Mouse (Mus musculus) activated CD4-positive, CD25-positive, alpha-beta regulatory T cell, adult 4 months (primary cell): Measurements from ENCODE around the gene Olfr106-ps. TPM values are rescaled to one million over a fixed set of nuclear protein-coding genes. Genes with fewer than 3 reads are reported as not detected.

Source experiments
- ATAC-seq: one replicate; pipeline ENCODE4 v1.8.0; 2017
- polyA plus RNA-seq, 2 experiments: library from polyadenylated mRNA; unstranded; fragments of 100-300 nt; shearing (Covaris generic); gene quantifications; one replicate each; pipeline ENCODE4 v1.2.1; 2017

The Olfr106-ps gene
- not detected for polyA plus RNA-seq

DNA sequence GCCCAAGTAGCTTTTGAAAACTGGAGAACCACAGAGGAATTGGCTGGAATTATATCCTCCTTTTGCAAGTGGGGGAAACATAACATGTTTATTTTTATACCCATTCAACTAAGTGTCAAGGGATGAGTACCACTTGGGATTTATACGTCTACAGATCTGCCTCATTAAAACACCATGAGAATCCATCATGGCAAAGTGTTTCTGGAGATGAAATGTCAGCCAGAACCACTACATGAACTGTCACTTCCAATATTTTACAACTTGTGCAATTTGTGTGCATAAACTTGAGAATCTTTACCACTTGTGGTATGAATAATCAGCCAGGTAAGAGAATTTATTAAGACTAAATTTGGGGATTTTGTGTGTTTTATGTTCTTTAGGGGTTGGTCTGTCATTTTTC, at the start of gene Olfr106-ps:
Gene Olfr106-ps, plus strand, starts transcription at position 301 of the 400 bp plus-strand sequence.
- ATAC-seq = no peak

DNA sequence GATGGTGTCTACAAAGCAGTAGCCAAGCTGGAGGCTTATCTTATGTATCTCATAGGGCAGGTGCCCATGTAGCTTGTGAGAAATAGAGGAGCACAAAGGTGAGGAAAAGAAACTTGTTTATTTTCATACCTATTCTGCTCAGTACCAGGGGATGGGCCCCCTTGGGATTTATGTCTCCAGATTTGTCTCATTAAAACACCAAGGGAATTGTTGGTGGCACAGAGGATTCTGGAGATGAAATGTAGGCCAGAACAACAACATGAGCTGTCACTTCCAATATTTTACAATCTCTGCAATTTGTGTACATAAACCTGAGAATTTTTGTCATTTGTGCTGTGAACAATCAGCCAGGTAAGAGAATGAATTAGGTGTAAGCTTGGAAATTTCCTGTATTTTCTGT, 30.9 kb upstream of the Olfr106-ps start, which contains the start of gene Olfr104-ps:
Gene Olfr104-ps, plus strand, starts transcription at position 301 of the 400 bp plus-strand sequence.
- ATAC-seq = no peak

DNA sequence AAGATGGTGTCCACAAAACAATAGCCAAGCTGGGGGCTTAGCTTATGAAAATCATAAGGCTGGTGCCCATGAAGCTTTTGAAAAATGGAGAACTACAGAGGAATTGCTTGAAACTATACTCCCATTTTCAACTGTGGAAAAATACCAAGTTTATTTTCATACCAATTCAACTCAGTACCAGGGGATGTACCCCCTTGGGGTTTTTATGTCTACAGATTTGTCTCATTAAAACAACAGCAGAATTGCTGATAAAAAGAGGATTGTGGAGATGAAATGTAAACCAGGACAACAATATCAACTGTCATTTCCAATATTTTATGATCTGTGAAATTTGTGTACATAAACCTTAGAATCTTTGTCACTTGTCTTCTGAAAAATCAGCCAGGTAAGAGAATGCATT, 11.5 kb upstream of the Olfr106-ps start, which contains the start of gene Olfr105-ps:
Gene Olfr105-ps, plus strand, starts transcription at position 301 of the 400 bp plus-strand sequence.
- no peak for ATAC-seq

DNA sequence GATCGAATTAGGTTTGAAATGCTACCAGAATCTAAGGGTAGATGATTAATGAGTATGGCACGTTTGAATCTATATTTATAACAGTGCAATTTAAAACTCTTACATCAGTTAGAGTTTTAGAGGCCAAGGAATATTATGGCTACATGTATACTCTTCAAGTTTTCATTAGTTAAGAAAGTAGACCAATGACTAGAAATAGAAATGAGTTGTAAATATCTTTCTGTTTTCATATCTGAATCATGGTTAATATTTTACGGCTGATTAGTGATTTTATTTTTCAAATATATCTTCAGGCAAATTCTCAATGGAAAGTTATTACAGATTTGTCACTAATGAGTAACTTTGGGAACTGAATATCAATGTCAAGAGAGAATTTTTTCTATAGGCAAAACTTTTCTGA, 8.7 kb downstream of the Olfr106-ps start, which contains the start of gene Olfr107:
Gene Olfr107, plus strand, starts transcription at position 301 of the 400 bp plus-strand sequence.
- ATAC-seq = no peak

DNA sequence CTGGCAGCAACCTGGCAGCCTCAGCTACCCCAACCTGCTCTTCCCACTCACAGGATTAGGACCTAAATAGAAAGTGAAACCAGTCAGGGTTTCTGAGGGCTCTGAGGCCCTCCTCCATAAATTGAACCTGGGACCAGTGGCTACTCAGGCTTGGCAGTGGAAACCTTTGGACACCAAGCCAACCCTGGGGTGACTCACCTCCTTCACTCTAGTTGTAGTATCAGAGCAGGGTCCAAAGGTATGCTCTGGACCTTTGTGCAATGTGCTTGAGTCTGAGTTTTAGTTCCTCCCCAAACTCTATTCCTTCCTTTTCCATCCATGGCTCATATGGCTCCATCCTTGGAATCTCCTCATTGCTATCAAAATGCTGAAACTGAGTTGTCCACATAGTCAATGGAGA, 23.2 kb downstream of the Olfr106-ps start:
- no peak for ATAC-seq

DNA sequence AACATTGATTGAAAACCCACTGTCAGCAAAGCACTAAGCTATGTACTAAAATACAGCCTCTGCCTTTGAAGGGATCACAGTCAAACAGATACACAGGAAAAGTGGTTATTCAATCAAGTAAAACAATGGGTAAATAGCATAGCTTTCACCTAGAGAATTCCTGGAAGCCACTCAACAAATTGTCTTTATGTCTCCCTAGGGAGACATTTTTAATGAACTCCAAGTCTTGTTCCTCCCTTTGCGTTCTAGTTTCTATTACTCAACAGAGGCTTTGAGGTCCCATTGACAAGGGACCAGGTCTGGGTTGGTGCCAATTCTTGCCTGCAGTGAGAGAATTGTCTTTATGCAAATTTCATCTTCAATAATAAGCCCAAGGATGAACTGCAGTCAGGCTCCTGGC, 55.0 kb downstream of the Olfr106-ps start, which contains the start of gene Olfr108:
Gene Olfr108, plus strand, starts transcription at position 301 of the 400 bp plus-strand sequence.
- no peak for ATAC-seq

Other genes with a start within 250 kb of the Olfr106-ps start
- not detected for gene Olfr93, start 228.9 kb upstream of the Olfr106-ps start, polyA plus RNA-seq
- under 1 TPM in 1 of 2 experiments, not detected in 1; 0.75 TPM for gene Ubd, start 196.5 kb upstream of the Olfr106-ps start, polyA plus RNA-seq
- gene Olfr94, start 189.4 kb upstream of the Olfr106-ps start, polyA plus RNA-seq = not detected
- not detected for gene Olfr95, start 177.3 kb upstream of the Olfr106-ps start, polyA plus RNA-seq
- gene Olfr96, start 170.2 kb upstream of the Olfr106-ps start, polyA plus RNA-seq = not detected
- not detected for gene Olfr97, start 153.1 kb upstream of the Olfr106-ps start, polyA plus RNA-seq
- 1 to 10 TPM in 1 of 2 experiments, under 1 TPM in 1; 0.54 to 1.0 TPM for gene Olfr98, start 126.6 kb upstream of the Olfr106-ps start, polyA plus RNA-seq
- 100 to 1,000 TPM in 1 of 2 experiments, 10 to 100 TPM in 1; 94.0 to 120 TPM for gene H2-M3, start 120.2 kb upstream of the Olfr106-ps start, polyA plus RNA-seq
- 1 to 10 TPM; 5.1 to 5.7 TPM for gene Olfr99, start 106.9 kb upstream of the Olfr106-ps start, polyA plus RNA-seq
- gene Olfr101, start 86.1 kb upstream of the Olfr106-ps start, polyA plus RNA-seq = under 1 TPM in 1 of 2 experiments, not detected in 1; 0.15 TPM
- under 1 TPM in 1 of 2 experiments, not detected in 1; 0.33 TPM for gene Olfr102, start 73.3 kb upstream of the Olfr106-ps start, polyA plus RNA-seq
- gene Olfr103, start 50.7 kb upstream of the Olfr106-ps start, polyA plus RNA-seq = not detected
- gene Olfr104-ps, start 30.8 kb upstream of the Olfr106-ps start, polyA plus RNA-seq = not detected
- not detected for gene Olfr105-ps, start 11.4 kb upstream of the Olfr106-ps start, polyA plus RNA-seq
- under 1 TPM in 1 of 2 experiments, not detected in 1; 0.12 TPM for gene Olfr107, start 8.8 kb downstream of the Olfr106-ps start, polyA plus RNA-seq
- gene Olfr108, start 55.1 kb downstream of the Olfr106-ps start, polyA plus RNA-seq = not detected
- gene Olfr109, start 68.5 kb downstream of the Olfr106-ps start, polyA plus RNA-seq = not detected
- gene H2-M2, start 93.2 kb downstream of the Olfr106-ps start, polyA plus RNA-seq = not detected
- not detected for gene Olfr110, start 102.1 kb downstream of the Olfr106-ps start, polyA plus RNA-seq
- not detected for gene Olfr111, start 117.6 kb downstream of the Olfr106-ps start, polyA plus RNA-seq
- not detected for gene Olfr112, start 179.1 kb downstream of the Olfr106-ps start, polyA plus RNA-seq
- gene Olfr113, start 187.3 kb downstream of the Olfr106-ps start, polyA plus RNA-seq = not detected
- not detected for gene Olfr114, start 202.3 kb downstream of the Olfr106-ps start, polyA plus RNA-seq
- under 1 TPM in 1 of 2 experiments, not detected in 1; 0.37 TPM for gene Olfr115, start 236.7 kb downstream of the Olfr106-ps start, polyA plus RNA-seq
- not detected for gene Olfr116, start 236.8 kb downstream of the Olfr106-ps start, polyA plus RNA-seq